Mouse (Mus musculus) megakaryocyte, embryonic 14.5 days (primary cell): Measurements from ENCODE around the gene A730009L09Rik.

Experiments
- FLI1 ChIP-seq: IDR thresholded peaks from 2 replicates; pipeline ENCODE4 v1.6.1; 2012; ENCODE audit warnings: low read length, inconsistent platforms, mixed read lengths
- GATA1 ChIP-seq: IDR thresholded peaks from 3 replicates; pipeline ENCODE4 v1.6.1; 2012; ENCODE audit warnings: mixed read lengths, low read length, inconsistent platforms, borderline replicate concordance

DNA sequence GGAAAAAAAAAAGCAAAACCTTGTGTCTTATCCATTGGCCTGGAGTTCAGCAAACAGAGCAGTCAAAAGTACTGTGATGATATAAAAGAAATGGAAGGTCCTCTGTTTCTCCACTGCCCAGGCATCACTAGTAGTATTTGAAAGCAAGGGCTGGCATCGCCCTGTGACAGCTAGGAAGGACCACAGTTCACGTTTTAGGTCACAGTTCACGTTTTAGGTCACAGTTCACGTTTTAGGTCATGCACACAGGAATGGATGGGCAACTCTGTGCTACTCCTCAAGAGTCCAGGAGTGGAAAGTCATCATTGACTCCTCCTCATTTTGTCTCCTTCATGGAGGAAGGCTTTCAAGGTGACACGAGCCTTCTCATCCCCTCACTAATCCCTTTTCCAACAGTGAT, 38.0 kb upstream of the A730009L09Rik start:
- TF ChIP-seq GATA1 (no peak), FLI1 (no peak)
